Mouse (Mus musculus) adrenal gland, postnatal 14 days (tissue): ENCODE results near the gene Lactbl1. TPM values are rescaled to one million over a fixed set of nuclear protein-coding genes. Genes with fewer than 3 reads are reported as not detected.

Source experiments
- DNase-seq: peaks from one replicate; pipeline ENCODE4 v3.0.0; 2021; ENCODE audit warnings: mixed read lengths
- microRNA-seq, 2 experiments: library from miRNA; unstranded; fragments of <30 nt; microRNA quantifications; one replicate each; pipeline ENCODE4 v1.2.0; 2021
- total RNA-seq: library from RNA; stranded (reverse); gene quantifications from 2 replicates; pipeline ENCODE4 v1.2.3, GENCODE M21; 2021

Gene Lactbl1
- total RNA-seq, 1 experiment from 2014 or later: not detected

DNA sequence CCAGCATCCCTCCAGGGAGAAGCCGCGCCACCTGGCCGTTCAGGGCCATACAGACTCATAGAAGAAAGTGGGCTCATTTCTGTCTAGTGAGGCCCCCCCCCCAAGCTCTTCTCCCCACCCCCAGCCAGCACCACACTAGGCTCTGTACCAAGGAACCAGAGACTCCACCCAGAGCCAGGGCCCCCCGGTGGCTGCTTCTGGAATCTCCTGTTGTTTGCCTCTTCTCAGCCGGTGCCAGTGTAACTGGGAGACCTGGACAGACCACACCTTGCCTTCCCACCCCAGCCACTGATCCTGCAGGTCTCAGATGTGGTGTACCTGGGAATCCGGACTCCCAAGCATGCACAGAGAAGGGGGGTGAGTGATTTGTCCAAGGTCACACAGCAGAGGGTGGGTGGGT is 62.1 kb downstream of the Lactbl1 start:
- peak; percentile 64 for DNase-seq

- DNase-seq: no peak
Observed at GRCm38 (mm10) chr4:136685431-136685869, 63.0 kb downstream of the Lactbl1 start.

DNA sequence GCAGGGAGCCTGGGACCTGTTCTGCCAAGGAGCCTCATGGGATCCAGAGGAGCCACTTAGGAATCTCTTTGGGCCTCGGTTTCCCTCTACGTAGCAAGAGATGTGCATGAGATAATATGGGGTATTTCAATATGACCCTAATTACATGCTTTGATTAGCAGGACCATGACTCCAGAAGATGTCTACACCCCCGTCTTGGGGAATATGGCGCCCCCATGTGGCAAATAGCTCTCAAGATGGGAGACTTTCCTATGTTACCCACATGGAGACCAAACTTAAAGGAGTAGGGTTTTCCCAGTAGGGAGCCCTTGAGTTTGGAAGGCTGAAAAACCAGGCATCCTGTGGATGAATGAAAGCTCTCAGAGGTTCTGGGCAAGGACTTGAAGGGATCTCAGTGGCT is 65.7 kb downstream of the Lactbl1 start:
- DNase-seq: no peak

Small RNA genes within 50 kb of the gene (microRNA-seq; reads per million reads assigned to microRNA genes)
- gene Gm22180: 0 reads per million in 2 experiments

Other genes with a start within 250 kb of the Lactbl1 start
- gene Htr1d, start 199.1 kb upstream of the Lactbl1 start, total RNA-seq: 0.15 TPM in 1 of 2 replicates, not detected in the other
- gene 6030445D17Rik, start 160.4 kb upstream of the Lactbl1 start, total RNA-seq: 0.56 and 0.70 TPM in 2 replicates
- gene Luzp1, start 152.9 kb upstream of the Lactbl1 start, total RNA-seq: 34.4 and 34.6 TPM in 2 replicates
- gene Kdm1a, start 19.9 kb upstream of the Lactbl1 start, total RNA-seq: 40.7 and 47.9 TPM in 2 replicates
- gene Tex46, start 12.2 kb upstream of the Lactbl1 start, total RNA-seq: not detected in 2 replicates
- gene Ephb2, start 213.4 kb downstream of the Lactbl1 start, total RNA-seq: 10.3 and 11.3 TPM in 2 replicates